Mouse (Mus musculus): ENCODE data around the gene Mcm10. TPM values are rescaled to one million over a fixed set of nuclear protein-coding genes. Genes with fewer than 3 reads are reported as not detected.

Gene Mcm10
- polyA plus RNA-seq, 1 experiment from 2014 or later, result 4.5 TPM

DNA sequence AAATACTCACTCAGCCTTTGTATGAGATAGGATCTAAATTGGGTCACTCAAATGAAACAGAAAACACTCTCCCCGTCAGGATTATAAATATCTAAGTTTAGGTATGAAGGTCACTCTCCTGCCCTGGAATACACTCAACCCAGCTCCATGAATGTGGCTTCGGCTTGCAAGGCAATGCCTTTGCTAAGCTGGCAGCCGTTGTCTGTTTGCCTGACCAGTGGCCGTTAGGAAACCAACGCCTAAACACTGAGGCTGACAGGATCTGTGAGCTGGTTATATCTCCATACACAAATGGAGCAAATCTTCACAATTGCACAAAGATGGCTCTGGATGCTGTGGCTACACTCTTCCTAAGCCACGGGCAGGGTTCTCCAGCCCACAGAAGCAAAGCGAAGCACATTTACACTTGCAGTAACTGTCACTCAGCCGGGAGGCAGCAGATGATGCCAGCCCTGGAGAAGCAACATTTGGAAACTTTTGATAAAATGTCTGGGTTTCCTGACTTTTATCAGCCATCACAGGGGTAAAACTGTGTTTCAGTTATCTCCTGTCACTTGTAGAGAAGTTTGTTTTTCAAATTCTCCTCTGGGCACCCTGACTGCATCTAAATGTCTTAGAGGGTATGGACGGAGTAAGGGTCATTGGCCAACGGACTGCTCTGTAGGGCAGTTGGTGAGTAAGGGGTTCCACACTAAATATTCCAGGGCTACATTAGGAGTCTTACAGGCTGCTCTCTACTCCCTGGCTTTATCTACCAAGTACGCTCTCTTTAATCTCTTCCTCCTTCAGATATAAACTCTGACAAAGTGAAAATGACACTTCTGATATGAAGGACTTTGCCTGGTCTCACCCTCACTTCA, 30.3 kb upstream of the Mcm10 start:
- no peaks in the 10 kb centered on the region for H3K36me3 ChIP-seq (replicated peaks; ENCODE audit: control insufficient read depth, insufficient read depth)
- H3K9ac ChIP-seq, result no peak overlapping the region
- 84% methylated on average over 11 of the region's 11 CpGs for WGBS
- no peak overlapping the region for H3K27ac ChIP-seq
- H3K9me3 ChIP-seq (ENCODE audit: control insufficient read depth, low read length), result no peaks in the 10 kb centered on the region
- DNase-seq (ENCODE audit: low spot score) (no peak), ATAC-seq (ENCODE audit: low FRiP score) (no peak)
- H3K4me2 ChIP-seq (replicated peaks), result no peak overlapping the region
- H3K4me3 ChIP-seq (replicated peaks; ENCODE audit: low read length), result no peak overlapping the region
- no peaks in the 10 kb centered on the region for H3K27me3 ChIP-seq (ENCODE audit: control insufficient read depth, insufficient read depth, low read length)
- 0 out of 2 replicates have a peak, but pooled peaks cover 3% of the 10 kb centered on the region for H3K4me1 ChIP-seq (replicated peaks; ENCODE audit: control insufficient read depth, insufficient read depth, low read length)

DNA sequence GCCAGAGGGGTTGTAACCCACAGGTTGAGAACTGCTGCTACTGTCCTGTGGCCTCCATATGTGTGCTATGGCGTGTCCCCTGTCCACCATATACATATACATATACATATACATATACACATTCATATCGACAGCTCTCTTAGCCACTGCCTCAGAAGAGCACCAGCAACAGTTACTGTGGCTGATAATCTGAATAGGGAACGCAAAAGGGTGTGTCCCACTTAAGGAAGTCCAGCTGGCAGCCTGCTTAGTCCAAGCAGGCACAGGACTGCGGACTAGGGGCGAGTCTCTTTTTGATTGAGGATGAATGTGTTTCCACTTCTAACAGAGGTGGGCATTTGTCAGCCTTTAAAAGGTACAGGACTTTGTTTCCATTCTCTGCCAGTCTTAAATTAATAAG, 29.3 kb upstream of the Mcm10 start:
- DNase-seq (ENCODE audit: low spot score) (no peak), ATAC-seq (ENCODE audit: low FRiP score) (no peak)
- 91% methylated on average over 5 of the region's 5 CpGs for WGBS
- no peak overlapping the region for H3K9ac ChIP-seq
- H3K36me3 ChIP-seq (replicated peaks; ENCODE audit: control insufficient read depth, insufficient read depth), result no peaks in the 10 kb centered on the region
- H3K4me1 ChIP-seq (replicated peaks; ENCODE audit: control insufficient read depth, insufficient read depth, low read length), result 0 out of 2 replicates have a peak, but pooled peaks cover 3% of the 10 kb centered on the region
- H3K27me3 ChIP-seq (ENCODE audit: control insufficient read depth, insufficient read depth, low read length), result no peaks in the 10 kb centered on the region
- no peak overlapping the region for H3K27ac ChIP-seq
- no peak overlapping the region for H3K4me3 ChIP-seq (replicated peaks; ENCODE audit: low read length)
- H3K4me2 ChIP-seq (replicated peaks), result no peak overlapping the region
- H3K9me3 ChIP-seq (ENCODE audit: control insufficient read depth, low read length), result no peaks in the 10 kb centered on the region

- Histone ChIP-seq H3K4me1 (replicated peaks; ENCODE audit: control insufficient read depth, insufficient read depth, low read length) (0 out of 2 replicates have a peak, but pooled peaks cover 3% of the 10 kb centered on the region), H3K4me3 (replicated peaks; ENCODE audit: low read length) (no peak overlapping the region), H3K9me3 (ENCODE audit: control insufficient read depth, low read length) (no peaks in the 10 kb centered on the region), H3K36me3 (replicated peaks; ENCODE audit: control insufficient read depth, insufficient read depth) (no peaks in the 10 kb centered on the region), H3K27ac (no peak overlapping the region), H3K4me2 (replicated peaks) (no peak overlapping the region), H3K27me3 (ENCODE audit: control insufficient read depth, insufficient read depth, low read length) (no peaks in the 10 kb centered on the region), H3K9ac (no peak overlapping the region)
- 94% methylated on average over 12 of the region's 12 CpGs for WGBS
- ATAC-seq (ENCODE audit: low FRiP score) (no peak), DNase-seq (ENCODE audit: low spot score) (no peak)
Observed at GRCm38 (mm10) chr2:5040281-5041161, 27.9 kb upstream of the Mcm10 start.

DNA sequence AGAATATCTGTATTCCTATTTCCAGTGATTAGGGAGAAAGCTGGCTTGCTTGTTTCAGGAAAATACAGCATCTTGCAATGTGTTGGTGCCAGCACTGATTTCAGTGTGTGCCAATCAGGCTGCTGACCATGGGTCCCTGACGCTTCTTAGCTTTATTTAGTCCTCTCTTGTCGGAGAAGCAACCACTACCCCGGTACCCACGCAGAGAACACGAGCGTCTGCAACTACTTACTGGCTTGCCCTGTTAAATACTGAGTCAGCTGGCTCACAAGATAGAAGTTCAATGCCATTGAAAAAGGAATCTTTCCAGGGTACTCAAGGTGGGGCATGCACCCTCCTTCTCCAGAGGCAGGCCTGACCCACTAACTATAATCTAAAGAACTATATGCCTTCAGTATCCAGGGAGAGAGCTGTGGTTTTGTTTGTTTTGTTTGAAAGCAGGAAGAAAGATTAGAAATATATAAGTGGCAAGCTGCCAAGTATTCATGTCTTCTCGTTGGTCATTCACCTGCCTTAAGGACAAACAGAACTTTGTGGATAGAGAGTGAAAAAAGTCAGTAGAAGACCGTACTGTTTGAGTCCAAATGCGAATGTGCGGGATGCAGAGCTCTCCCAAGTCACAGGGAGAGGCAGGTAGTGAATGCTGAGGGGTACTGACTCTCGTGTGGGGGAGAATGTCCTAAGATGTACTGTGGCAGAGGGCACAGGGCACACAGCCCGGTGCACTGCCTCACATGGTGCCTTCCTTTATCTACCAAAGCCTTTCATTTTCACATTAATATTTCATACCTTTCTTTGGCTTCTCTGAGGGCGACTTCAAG, 27.0 kb upstream of the Mcm10 start:
- 85% methylated on average over 13 of the region's 13 CpGs for WGBS
- H3K27ac ChIP-seq, result no peak overlapping the region
- H3K4me1 ChIP-seq (replicated peaks; ENCODE audit: control insufficient read depth, insufficient read depth, low read length), result 0 out of 2 replicates have a peak, but pooled peaks cover 3% of the 10 kb centered on the region
- H3K4me2 ChIP-seq (replicated peaks), result no peak overlapping the region
- H3K36me3 ChIP-seq (replicated peaks; ENCODE audit: control insufficient read depth, insufficient read depth), result no peaks in the 10 kb centered on the region
- H3K27me3 ChIP-seq (ENCODE audit: control insufficient read depth, insufficient read depth, low read length), result no peaks in the 10 kb centered on the region
- DNase-seq (ENCODE audit: low spot score) (no peak), ATAC-seq (ENCODE audit: low FRiP score) (no peak)
- H3K4me3 ChIP-seq (replicated peaks; ENCODE audit: low read length), result no peak overlapping the region
- H3K9me3 ChIP-seq (ENCODE audit: control insufficient read depth, low read length), result no peaks in the 10 kb centered on the region
- no peak overlapping the region for H3K9ac ChIP-seq

DNA sequence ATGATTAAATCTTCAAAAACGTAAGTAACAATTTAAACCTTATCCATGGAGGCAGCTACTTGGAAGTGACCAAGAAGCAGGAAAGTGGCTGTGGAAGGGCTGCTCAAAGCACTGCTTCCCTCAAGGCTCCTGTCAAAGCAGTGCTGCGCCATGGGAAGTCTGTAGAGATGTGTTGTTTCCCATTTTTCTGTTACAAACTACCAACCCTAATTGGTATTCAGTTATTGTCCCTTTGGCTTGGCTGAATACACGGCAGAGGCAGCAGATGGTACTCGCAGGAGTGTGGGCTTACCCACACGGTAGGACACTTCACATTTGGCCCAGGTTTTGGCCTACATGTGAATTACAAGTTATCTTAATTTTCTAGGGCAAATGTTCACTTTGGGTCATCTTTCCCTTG, 25.7 kb upstream of the Mcm10 start:
- 41% methylated on average over 5 of the region's 5 CpGs for WGBS
- H3K9ac ChIP-seq, result no peak overlapping the region
- H3K27ac ChIP-seq, result 0 out of 2 replicates have a peak overlapping the region, but pooled peaks have one; percentile 14
- no peak overlapping the region for H3K4me2 ChIP-seq (replicated peaks)
- H3K36me3 ChIP-seq (replicated peaks; ENCODE audit: control insufficient read depth, insufficient read depth), result no peaks in the 10 kb centered on the region
- DNase-seq (ENCODE audit: low spot score) (peak; percentile 43), ATAC-seq (ENCODE audit: low FRiP score) (0 out of 2 replicates have a peak, but pooled peaks have one; percentile 55)
- 0 out of 2 replicates have a peak, but pooled peaks cover 3% of the 10 kb centered on the region for H3K4me1 ChIP-seq (replicated peaks; ENCODE audit: control insufficient read depth, insufficient read depth, low read length)
- no peaks in the 10 kb centered on the region for H3K9me3 ChIP-seq (ENCODE audit: control insufficient read depth, low read length)
- H3K27me3 ChIP-seq (ENCODE audit: control insufficient read depth, insufficient read depth, low read length), result no peaks in the 10 kb centered on the region
- no peak overlapping the region for H3K4me3 ChIP-seq (replicated peaks; ENCODE audit: low read length)

DNA sequence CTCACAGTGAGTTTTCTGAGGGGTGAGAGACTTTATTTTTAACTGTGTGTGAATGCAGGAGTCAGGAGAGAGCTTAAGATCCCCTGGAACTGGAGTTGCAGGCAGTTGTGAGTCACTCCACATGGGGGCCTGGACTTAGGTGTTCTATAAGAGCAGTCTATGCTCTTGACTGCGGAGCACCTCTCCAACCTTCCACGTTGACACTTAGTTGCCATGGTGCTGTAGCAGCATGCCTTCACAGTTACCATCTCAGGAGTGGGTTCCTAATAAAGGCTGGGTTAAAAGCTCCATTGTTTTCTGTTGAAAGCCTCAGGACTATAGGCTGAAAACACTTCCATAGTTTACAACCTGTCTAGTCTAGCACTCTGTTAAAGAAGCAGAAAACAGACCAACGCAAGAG, 24.8 kb upstream of the Mcm10 start:
- Histone ChIP-seq H3K4me3 (replicated peaks; ENCODE audit: low read length) (no peak overlapping the region), H3K27ac (no peak overlapping the region), H3K4me1 (replicated peaks; ENCODE audit: control insufficient read depth, insufficient read depth, low read length) (0 out of 2 replicates have a peak, but pooled peaks cover 3% of the 10 kb centered on the region), H3K4me2 (replicated peaks) (no peak overlapping the region), H3K9ac (no peak overlapping the region), H3K27me3 (ENCODE audit: control insufficient read depth, insufficient read depth, low read length) (no peaks in the 10 kb centered on the region), H3K36me3 (replicated peaks; ENCODE audit: control insufficient read depth, insufficient read depth) (no peaks in the 10 kb centered on the region), H3K9me3 (ENCODE audit: control insufficient read depth, low read length) (no peaks in the 10 kb centered on the region)
- ATAC-seq (ENCODE audit: low FRiP score) (no peak), DNase-seq (ENCODE audit: low spot score) (no peak)
- WGBS, result 34% methylated on average over 3 of the region's 3 CpGs

GRCm38 (mm10) chr2:5036411-5037076, 24.0 kb upstream of the Mcm10 start:
- Histone ChIP-seq H3K4me3 (replicated peaks; ENCODE audit: low read length) (no peak overlapping the region), H3K4me2 (replicated peaks) (no peak overlapping the region)
- no peak for DNase-seq (ENCODE audit: low spot score)

DNA sequence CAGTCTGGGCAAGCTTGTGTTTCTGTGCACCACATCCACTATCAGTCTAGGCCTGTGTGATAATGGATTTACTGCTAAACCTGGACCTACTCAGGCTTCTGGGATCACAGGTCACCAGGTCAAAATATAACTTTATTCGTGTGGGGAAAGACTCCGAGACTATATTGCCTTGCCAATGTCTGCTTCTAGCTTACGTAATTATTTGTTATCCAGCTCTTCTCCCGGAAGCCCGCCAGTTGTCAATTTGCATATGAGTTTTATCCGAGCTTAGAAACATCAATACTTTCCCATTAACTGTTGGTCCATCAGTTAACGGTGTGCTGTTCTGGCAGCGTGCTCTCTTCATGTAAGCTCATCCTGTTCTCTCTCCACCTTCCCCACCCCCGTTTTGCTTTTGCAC, 22.6 kb upstream of the Mcm10 start:
- no peak overlapping the region for H3K27ac ChIP-seq

More at GRCm38 (mm10) chr2:5036411-5037076, 24.0 kb upstream of the Mcm10 start:
- H3K9ac ChIP-seq, result no peak overlapping the region
- H3K36me3 ChIP-seq (replicated peaks; ENCODE audit: control insufficient read depth, insufficient read depth), result no peaks in the 10 kb centered on the region
- WGBS, result 75% methylated on average over 10 of the region's 10 CpGs
- 0 out of 2 replicates have a peak, but pooled peaks cover 3% of the 10 kb centered on the region for H3K4me1 ChIP-seq (replicated peaks; ENCODE audit: control insufficient read depth, insufficient read depth, low read length)
- no peaks in the 10 kb centered on the region for H3K27me3 ChIP-seq (ENCODE audit: control insufficient read depth, insufficient read depth, low read length)
- no peak for ATAC-seq (ENCODE audit: low FRiP score)
- no peak overlapping the region for H3K27ac ChIP-seq
- H3K9me3 ChIP-seq (ENCODE audit: control insufficient read depth, low read length), result no peaks in the 10 kb centered on the region

More for the DNA sequence above, 22.6 kb upstream of the Mcm10 start:
- Histone ChIP-seq H3K4me3 (replicated peaks; ENCODE audit: low read length) (no peak overlapping the region), H3K9me3 (ENCODE audit: control insufficient read depth, low read length) (no peaks in the 10 kb centered on the region), H3K36me3 (replicated peaks; ENCODE audit: control insufficient read depth, insufficient read depth) (no peaks in the 10 kb centered on the region), H3K9ac (no peak overlapping the region), H3K4me1 (replicated peaks; ENCODE audit: control insufficient read depth, insufficient read depth, low read length) (0 out of 2 replicates have a peak, but pooled peaks cover 3% of the 10 kb centered on the region), H3K4me2 (replicated peaks) (no peak overlapping the region), H3K27me3 (ENCODE audit: control insufficient read depth, insufficient read depth, low read length) (no peaks in the 10 kb centered on the region)
- 80% methylated on average over 9 of the region's 9 CpGs for WGBS
- ATAC-seq (ENCODE audit: low FRiP score), result no peak
- DNase-seq (ENCODE audit: low spot score), result no peak

All from hindbrain, embryonic 14.5 days (tissue).